Mouse (Mus musculus) hematopoietic stem cell, adult 5-6 weeks (primary cell): ENCODE data around the gene Olfr1415. TPM values are rescaled to one million over a fixed set of nuclear protein-coding genes. Genes with fewer than 3 reads are reported as not detected.
"Not testable (repeated sequence)": the region's sequence is repeated elsewhere in the genome, so short reads cannot be mapped to it uniquely, and the experiment has no call there.

Experiments
- ATAC-seq, 2 experiments: fragments of 125-278 bp in 1 of 2; replicated peaks in 1 of 2; 2 replicates each; pipeline ENCODE4 v1.8.0; 2016 to 2017; ENCODE audit warnings: inconsistent platforms in 2 of 2, mild to moderate bottlenecking in 2 of 2, moderate number of reproducible peaks in 2 of 2, low read depth in 1 of 2, moderate TSS enrichment in 1 of 2; ENCODE audit not compliant: low FRiP score in 2 of 2, poor library complexity in 2 of 2, severe bottlenecking in 2 of 2, insufficient read depth in 1 of 2, low TSS enrichment in 1 of 2
- total RNA-seq: library from RNA; stranded (forward); fragments of 172-1452, 232-1000 nt; gene quantifications from 2 replicates; pipeline ENCODE4 v1.2.3, GENCODE M21; 2017

The Olfr1415 gene
- total RNA-seq = not detected in 2 replicates

GRCm38 (mm10) chr1:92496001-92496400, at the start of gene Olfr1415:
Olfr1415 (minus strand) TSS chr1:92496101.
- no peak for ATAC-seq

DNA sequence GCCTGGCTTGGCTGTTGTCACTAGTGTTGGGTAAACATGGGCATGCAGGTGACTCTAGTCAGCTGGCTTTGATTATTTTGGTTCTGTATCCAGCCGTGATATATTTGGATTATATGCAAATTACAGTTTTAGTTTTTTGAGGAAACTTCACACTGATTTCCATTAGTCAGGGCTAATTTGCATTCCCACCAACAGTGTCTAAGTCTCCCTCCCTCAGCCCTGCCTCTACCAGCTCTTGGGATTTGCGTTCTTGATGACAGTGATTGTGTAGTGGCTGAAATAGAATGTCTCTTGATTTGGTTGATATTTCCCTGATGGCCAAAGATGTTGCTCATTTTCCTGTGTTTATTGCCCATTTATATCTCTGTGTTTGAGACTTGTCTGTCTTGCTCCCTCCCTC, 43.2 kb upstream of the Olfr1415 start:
- ATAC-seq = no peak

GRCm38 (mm10) chr1:92536972-92537371, 41.1 kb upstream of the Olfr1415 start:
- peak in 1 of 2 experiments; percentile 45; a peak in 1 of 4 replicates for ATAC-seq

DNA sequence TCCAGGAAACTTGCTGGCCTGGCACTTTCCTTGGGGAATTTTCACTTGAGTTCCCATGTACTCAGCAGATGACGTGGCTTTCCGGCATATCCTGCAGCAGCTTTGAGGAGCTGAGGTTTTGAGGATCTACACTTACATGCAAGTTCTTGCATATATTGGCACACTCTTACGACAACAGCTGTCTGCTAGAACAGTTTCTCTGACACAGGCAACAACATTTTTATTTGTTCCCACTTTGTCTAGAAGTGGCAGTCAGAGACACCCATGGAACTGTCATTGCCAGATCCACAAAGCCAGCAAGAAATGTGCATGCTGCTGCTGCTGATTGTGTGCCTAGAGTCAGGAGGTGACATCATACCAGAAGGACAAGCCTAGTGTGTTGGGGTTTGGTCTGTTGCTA, 27.9 kb upstream of the Olfr1415 start:
- no peak for ATAC-seq

DNA sequence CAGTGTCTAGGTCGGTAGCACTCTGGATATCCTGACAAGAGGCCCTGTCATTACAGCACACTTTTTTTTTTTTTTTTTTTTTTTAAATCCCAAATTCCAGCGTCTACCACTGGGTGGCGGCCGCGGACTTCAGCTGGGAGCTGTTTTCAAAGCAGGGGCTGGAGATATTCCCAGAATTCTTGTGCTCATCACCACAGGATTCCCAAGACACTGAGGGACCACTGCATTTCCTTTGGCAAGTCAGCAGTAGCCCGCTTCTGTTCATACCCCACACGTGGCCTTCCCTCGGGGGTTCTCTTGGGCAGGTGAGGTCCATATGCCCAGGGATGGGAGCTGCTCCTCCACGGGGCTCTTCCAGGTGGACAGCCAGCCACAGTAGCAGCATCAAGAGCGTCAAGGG, 25.5 kb upstream of the Olfr1415 start:
- no peak for ATAC-seq

GRCm38 (mm10) chr1:92519046-92519445, 23.1 kb upstream of the Olfr1415 start:
- ATAC-seq = no peak

- ATAC-seq = no peak
Measured at GRCm38 (mm10) chr1:92518561-92518960, 22.7 kb upstream of the Olfr1415 start, which contains the start of gene Olfr1414. Olfr1414 (minus strand) TSS chr1:92518661.

- ATAC-seq = no peak
Measured at GRCm38 (mm10) chr1:92515390-92515789, 19.5 kb upstream of the Olfr1415 start.

GRCm38 (mm10) chr1:92511646-92512045, 15.7 kb upstream of the Olfr1415 start:
- not testable (repeated sequence) for ATAC-seq

DNA sequence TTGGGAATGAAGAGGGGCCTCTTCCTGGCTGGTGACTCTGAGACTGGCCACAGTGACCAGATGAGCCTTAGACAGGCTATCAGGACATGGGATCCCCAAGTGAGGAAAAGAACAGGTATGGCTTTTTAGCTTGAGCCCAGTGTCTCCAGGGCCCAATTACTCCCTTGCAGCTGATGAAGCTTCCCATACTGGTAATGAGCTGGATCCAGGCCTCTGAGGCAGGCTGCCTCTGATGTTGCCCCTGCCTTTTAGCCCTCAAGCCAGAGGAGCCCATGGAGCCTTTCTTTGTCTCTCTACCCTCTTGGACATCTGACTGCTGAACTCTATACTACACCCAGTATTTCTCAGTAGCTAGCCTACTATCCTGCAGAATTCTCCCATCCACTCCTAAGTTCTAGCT, 10.9 kb downstream of the Olfr1415 start, which contains the start of gene Olfr1416:
TSS of gene Olfr1416 (minus strand) at position 101 of the 400 bp plus-strand sequence.
- ATAC-seq = no peak

- peak; percentile 44 to 66 for ATAC-seq
Measured at GRCm38 (mm10) chr1:92474066-92474578, 21.8 kb downstream of the Olfr1415 start.

- ATAC-seq = peak; percentile 87 to 94
Measured at GRCm38 (mm10) chr1:92473165-92474041, 22.5 kb downstream of the Olfr1415 start, which contains the start of gene Ndufa10. Ndufa10 (minus strand) TSS chr1:92473860.

DNA sequence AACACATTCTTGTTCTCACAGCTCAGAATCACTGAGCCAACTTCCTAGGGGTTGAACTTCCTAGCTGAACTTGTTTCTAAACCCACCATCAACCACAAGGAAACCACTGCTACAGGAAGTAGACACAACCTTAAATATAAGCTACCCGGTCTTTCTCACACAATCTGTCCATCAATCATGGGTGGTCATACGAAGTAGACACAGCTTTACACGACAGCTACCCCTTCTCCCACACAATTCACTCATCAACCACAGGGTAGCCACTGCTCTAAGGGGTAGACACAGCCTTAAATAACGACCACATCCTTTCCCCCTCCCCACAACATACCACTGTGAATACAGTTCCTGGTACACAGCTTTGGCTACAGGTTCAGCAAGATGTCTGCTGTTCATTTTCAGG, 27.0 kb downstream of the Olfr1415 start:
- ATAC-seq = no peak

DNA sequence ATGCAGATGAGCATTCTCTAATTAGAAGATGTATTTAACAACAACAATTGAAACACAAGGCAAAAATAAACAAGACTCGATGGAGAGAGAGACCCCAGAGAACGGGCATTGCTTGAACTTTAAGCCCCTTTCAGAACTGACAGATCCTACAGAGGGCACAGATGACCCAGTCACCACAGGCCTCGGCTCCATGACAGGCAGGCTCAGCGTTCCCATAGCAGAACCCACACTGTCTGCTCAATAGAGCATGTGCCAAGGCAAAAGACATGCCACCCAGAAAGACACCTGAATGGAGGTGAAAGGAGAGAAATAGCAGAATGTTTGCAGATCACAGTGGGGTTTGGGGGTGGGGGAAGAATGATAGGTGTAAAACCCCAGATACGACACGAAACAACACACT, 37.5 kb downstream of the Olfr1415 start:
- no peak for ATAC-seq

- no peak for ATAC-seq
Measured at GRCm38 (mm10) chr1:92457758-92458157, 38.1 kb downstream of the Olfr1415 start.

GRCm38 (mm10) chr1:92453751-92454445, 42.0 kb downstream of the Olfr1415 start:
- ATAC-seq = peak; percentile 45 to 46; a peak in 2 of 4 replicates

DNA sequence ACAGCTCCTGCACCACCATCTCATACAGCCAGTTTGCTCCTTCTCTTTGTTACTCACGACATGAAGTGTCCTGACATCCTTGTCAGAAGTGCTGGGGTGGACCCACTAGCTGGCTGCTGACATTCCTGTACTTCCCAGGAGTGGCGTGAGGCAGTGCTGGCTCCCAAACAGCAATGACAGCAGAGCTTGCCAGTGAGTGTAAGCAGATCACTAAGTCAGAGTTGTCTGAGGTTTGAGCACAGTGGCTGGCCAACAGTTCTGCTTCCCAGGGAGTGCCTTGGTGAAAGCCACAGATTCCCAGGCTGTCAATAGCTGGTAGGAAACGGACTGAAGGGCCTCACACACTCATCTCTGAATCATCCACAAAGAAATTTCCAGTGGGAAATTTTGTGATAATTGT, 47.6 kb downstream of the Olfr1415 start:
- ATAC-seq = no peak

- ATAC-seq = no peak
Measured at GRCm38 (mm10) chr1:92441453-92442063, 54.3 kb downstream of the Olfr1415 start.
